Mouse (Mus musculus): ENCODE results near the gene Pbx1.

DNA sequence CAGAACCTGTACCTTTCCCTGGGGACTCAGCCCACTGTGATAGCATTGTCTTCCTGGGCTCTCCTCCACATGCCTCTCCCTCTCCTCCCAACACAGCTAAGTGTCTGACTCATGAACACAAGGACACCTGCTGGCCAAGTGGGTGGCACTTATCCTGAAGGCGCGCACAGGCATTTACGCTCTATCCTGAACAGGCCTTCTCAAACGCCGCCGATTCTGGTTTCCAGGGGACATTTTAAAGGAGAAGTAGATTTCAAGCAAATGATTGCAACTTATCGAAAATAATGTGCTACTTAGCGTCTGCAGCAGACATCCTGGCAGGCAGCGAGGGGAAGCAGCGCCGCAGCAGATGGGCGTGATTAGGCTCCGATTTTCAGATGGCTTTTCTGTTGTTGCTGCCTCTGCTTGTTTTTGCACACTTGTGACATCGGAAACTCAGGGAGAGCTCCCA lies 211.0 kb downstream of the Pbx1 start:
- TF ChIP-seq CTCF (conservative IDR thresholded peaks at IDR 0.05; ENCODE audit: insufficient read depth, insufficient read length, low read depth, low read length) (no peak), POLR2A (IDR thresholded peaks at IDR 0.05; ENCODE audit: low read depth, low read length) (no peak)
